Mouse (Mus musculus): Measurements from ENCODE around the gene Pex3. TPM values are rescaled to one million over a fixed set of nuclear protein-coding genes. Genes with fewer than 3 reads are reported as not detected.

Pex3 gene
- total RNA-seq, 1 experiment from 2014 or later = 15.2 TPM

Other genes with a start within 250 kb of the Pex3 start
- gene Phactr2, start 78.7 kb downstream of the Pex3 start, total RNA-seq (2017) = 16.1 and 16.3 TPM in 2 replicates
- gene Fuca2, start 53.6 kb downstream of the Pex3 start, total RNA-seq (2017) = 60.3 and 63.1 TPM in 2 replicates
- 1.9 and 2.3 TPM in 2 replicates for gene Adat2, start 248 bp downstream of the Pex3 start, total RNA-seq (2017)

Data from neutrophil, adult 5-6 weeks (primary cell).